Mouse (Mus musculus) hindbrain, postnatal 0 days (tissue): ENCODE results near the gene Edc3. TPM values are rescaled to one million over a fixed set of nuclear protein-coding genes. Genes with fewer than 3 reads are reported as not detected.

ENCODE experiments used
- ATAC-seq: fragments of 200-750 bp; cut with Nextera tagmentation; 2 replicates; pipeline ENCODE4 v1.8.0; 2017; ENCODE audit warnings: mild to moderate bottlenecking, moderate TSS enrichment, moderate library complexity
- DNase-seq: peaks from one replicate; pipeline ENCODE4 v3.0.0-alpha.2; 2015; ENCODE audit warnings: low spot score
- H3K27ac ChIP-seq: fragments of 300-500 bp; sonication (generic); 2 replicates; pipeline ENCODE4 v1.5.1; 2014; ENCODE audit warnings: mild to moderate bottlenecking
- H3K27me3 ChIP-seq: fragments of 300-500 bp; sonication (generic); 2 replicates; pipeline ENCODE4 v1.6.1; 2014; ENCODE audit warnings: low read length, mixed read lengths; ENCODE audit not compliant: insufficient read depth
- H3K36me3 ChIP-seq: fragments of 300-500 bp; sonication (generic); 2 replicates; pipeline ENCODE4 v1.6.1; 2014; ENCODE audit warnings: low read length, mixed read lengths; ENCODE audit not compliant: insufficient read depth
- H3K4me1 ChIP-seq: fragments of 300-500 bp; sonication (generic); 2 replicates; pipeline ENCODE4 v1.6.1; 2014; ENCODE audit warnings: antibody characterized with exemption, low read length, mixed read lengths; ENCODE audit not compliant: insufficient read depth
- H3K4me2 ChIP-seq: fragments of 300-500 bp; sonication (generic); 2 replicates; pipeline ENCODE4 v1.6.1; 2014; ENCODE audit warnings: low read depth, mild to moderate bottlenecking, low read length, moderate library complexity, mixed read lengths
- H3K4me3 ChIP-seq: fragments of 300-500 bp; sonication (generic); 2 replicates; pipeline ENCODE4 v1.5.1; 2014; ENCODE audit warnings: low read length
- H3K9ac ChIP-seq: fragments of 300-500 bp; sonication (generic); replicated peaks from 2 replicates; pipeline ENCODE4 v1.6.1; 2014; ENCODE audit warnings: mild to moderate bottlenecking, low read length, moderate library complexity, mixed read lengths
- H3K9me3 ChIP-seq: fragments of 300-500 bp; sonication (generic); 2 replicates; pipeline ENCODE4 v1.6.1; 2016; ENCODE audit warnings: low read length, mixed read lengths
- CTCF ChIP-seq: IDR thresholded peaks from 2 replicates; pipeline ENCODE4 v1.5.1; 2016; ENCODE audit warnings: antibody characterized with exemption, control low read depth, low read depth
- WGBS: fragments of 180-500 bp; shearing (Covaris S2); extraction: QIAGEN DNeasy Blood & Tissue Kit; methylation state at CpG from one replicate; pipeline ENCODE4 v1.1.7; 2014; 5-methylcytosine and 5-hydroxymethylcytosine counted together
- polyA plus RNA-seq: library from polyadenylated mRNA; unstranded; fragments of >200 nt; fragmentation: Nextera tagmentation; extraction: Ambion mirVana; gene quantifications from 2 replicates; pipeline ENCODE4 v1.2.1, GENCODE M21; 2015
- total RNA-seq: library from RNA; depleted of rRNA; stranded (reverse); fragments of >200 nt; gene quantifications from 2 replicates; pipeline ENCODE4 v1.2.3, GENCODE M21; 2014

Edc3 gene
- total and polyA plus RNA-seq, 2 experiments from 2014 or later, result 10.2 to 25.4 TPM

- 77% methylated on average over 3 of the region's 3 CpGs for WGBS
- H3K4me2 ChIP-seq, result no peak overlapping the region
- no peak overlapping the region for H3K9ac ChIP-seq
- no peaks in the 10 kb centered on the region for H3K9me3 ChIP-seq
- DNase-seq (no peak), ATAC-seq (no peak)
- H3K27me3 ChIP-seq, result no peaks in the 10 kb centered on the region
- TF ChIP-seq CTCF, result no peak
- H3K4me3 ChIP-seq, result no peak overlapping the region
- H3K27ac ChIP-seq, result no peak overlapping the region
- no peaks in the 10 kb centered on the region for H3K36me3 ChIP-seq
- no peaks in the 10 kb centered on the region for H3K4me1 ChIP-seq
Observed at GRCm38 (mm10) chr9:57667136-57667535, 41.2 kb upstream of the Edc3 start.

- ATAC-seq (no peak), DNase-seq (no peak)
- Histone ChIP-seq H3K4me1 (no peaks in the 10 kb centered on the region), H3K9ac (no peak overlapping the region), H3K27ac (no peak overlapping the region), H3K9me3 (no peaks in the 10 kb centered on the region), H3K36me3 (no peaks in the 10 kb centered on the region), H3K4me2 (no peak overlapping the region), H3K4me3 (no peak overlapping the region), H3K27me3 (no peaks in the 10 kb centered on the region)
- 61% methylated on average over 11 of the region's 11 CpGs for WGBS
- TF ChIP-seq CTCF, result no peak
Observed at GRCm38 (mm10) chr9:57667817-57668216, 40.5 kb upstream of the Edc3 start.

- Histone ChIP-seq H3K9me3 (no peaks in the 10 kb centered on the region), H3K27me3 (no peaks in the 10 kb centered on the region), H3K4me3 (no peak overlapping the region), H3K27ac (no peak overlapping the region), H3K4me1 (no peaks in the 10 kb centered on the region), H3K36me3 (no peaks in the 10 kb centered on the region), H3K4me2 (no peak overlapping the region), H3K9ac (no peak overlapping the region)
- 54% methylated on average over 1 of the region's 1 CpGs for WGBS
- ATAC-seq (no peak), DNase-seq (no peak)
- TF ChIP-seq CTCF, result no peak
Observed at GRCm38 (mm10) chr9:57668277-57668676, 40.1 kb upstream of the Edc3 start.

DNA sequence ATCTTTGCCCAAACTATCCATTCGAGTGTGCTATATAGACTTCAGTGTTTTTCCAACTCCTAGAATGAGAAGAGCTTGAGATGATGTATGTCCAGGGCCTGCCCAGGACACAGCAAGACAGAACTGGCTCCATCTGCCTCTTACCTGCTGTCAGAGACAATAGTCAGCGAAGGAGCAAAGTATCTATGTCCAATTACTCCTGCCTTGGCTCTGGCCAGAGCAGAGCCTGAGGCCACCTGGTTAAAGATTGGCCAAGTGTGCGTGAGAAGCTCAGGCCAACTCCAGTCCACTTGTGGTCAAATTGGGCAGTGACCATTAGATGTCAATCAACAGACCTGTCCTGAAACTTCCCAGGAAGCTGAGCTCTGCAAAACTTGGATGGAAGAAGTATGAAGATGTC lies 38.8 kb upstream of the Edc3 start:
- 78% methylated on average over 3 of the region's 3 CpGs for WGBS
- ATAC-seq (no peak), DNase-seq (no peak)
- H3K4me1 ChIP-seq, result no peaks in the 10 kb centered on the region
- no peak overlapping the region for H3K4me2 ChIP-seq
- H3K4me3 ChIP-seq, result no peak overlapping the region
- no peaks in the 10 kb centered on the region for H3K9me3 ChIP-seq
- no peaks in the 10 kb centered on the region for H3K36me3 ChIP-seq
- H3K27ac ChIP-seq, result no peak overlapping the region
- H3K9ac ChIP-seq, result no peak overlapping the region
- no peak for TF ChIP-seq CTCF
- H3K27me3 ChIP-seq, result no peaks in the 10 kb centered on the region

GRCm38 (mm10) chr9:57671037-57671436 lies 37.3 kb upstream of the Edc3 start:
- Histone ChIP-seq H3K4me1 (no peaks in the 10 kb centered on the region), H3K36me3 (no peaks in the 10 kb centered on the region), H3K9ac (no peak overlapping the region), H3K4me2 (no peak overlapping the region), H3K27ac (no peak overlapping the region), H3K27me3 (no peaks in the 10 kb centered on the region), H3K4me3 (no peak overlapping the region), H3K9me3 (no peaks in the 10 kb centered on the region)
- ATAC-seq (no peak), DNase-seq (no peak)
- whole genome bisulfite sequencing, result 90% methylated on average over 4 of the region's 4 CpGs
- TF ChIP-seq CTCF, result no peak

DNA sequence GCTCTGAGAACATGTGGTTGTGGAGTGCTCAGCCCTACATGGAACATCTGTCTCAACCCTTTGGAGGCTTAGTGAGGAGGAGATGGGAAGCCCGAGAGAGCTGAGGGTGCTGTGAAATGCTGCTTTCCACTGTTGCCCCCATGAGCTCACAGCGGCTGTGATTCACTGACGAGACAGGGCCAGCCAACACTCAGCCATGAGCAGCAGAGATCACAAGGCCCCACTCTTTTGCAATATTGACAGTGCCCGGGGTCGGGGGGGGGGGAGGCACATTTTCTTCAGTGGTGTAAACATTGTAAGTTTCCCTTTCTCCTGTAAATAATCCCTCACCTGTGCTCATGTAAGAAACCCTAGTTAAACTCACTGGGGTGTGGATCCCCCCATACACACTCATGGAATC lies 36.8 kb upstream of the Edc3 start:
- ATAC-seq (no peak), DNase-seq (no peak)
- no peak overlapping the region for H3K9ac ChIP-seq
- H3K9me3 ChIP-seq, result no peaks in the 10 kb centered on the region
- no peak overlapping the region for H3K27ac ChIP-seq
- TF ChIP-seq CTCF, result no peak
- H3K36me3 ChIP-seq, result no peaks in the 10 kb centered on the region
- no peaks in the 10 kb centered on the region for H3K27me3 ChIP-seq
- 87% methylated on average over 5 of the region's 5 CpGs for WGBS
- no peaks in the 10 kb centered on the region for H3K4me1 ChIP-seq
- H3K4me3 ChIP-seq, result no peak overlapping the region
- H3K4me2 ChIP-seq, result no peak overlapping the region

DNA sequence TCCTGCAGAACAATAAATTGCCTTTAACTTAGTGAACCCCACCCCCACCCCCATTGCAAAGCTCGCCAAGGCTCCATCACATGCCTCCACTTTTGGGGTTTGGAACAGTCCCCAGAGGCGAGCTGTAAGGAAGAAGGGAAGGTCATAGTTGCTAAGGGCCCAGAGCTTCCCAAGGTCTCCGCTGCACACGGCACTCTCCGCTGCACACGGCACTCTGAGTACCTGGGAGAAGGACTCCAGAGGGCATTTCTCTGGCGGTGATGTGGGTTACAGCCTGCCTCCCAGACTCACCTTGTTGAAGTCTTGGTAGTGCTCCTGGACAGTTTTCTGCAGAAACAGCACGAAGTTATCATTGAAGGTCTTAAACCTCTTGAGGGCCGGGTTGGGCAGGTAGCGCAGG lies 26.9 kb upstream of the Edc3 start:
- Histone ChIP-seq H3K27ac (no peak overlapping the region), H3K4me1 (no peaks in the 10 kb centered on the region), H3K4me3 (no peak overlapping the region), H3K27me3 (no peaks in the 10 kb centered on the region), H3K9me3 (no peaks in the 10 kb centered on the region), H3K9ac (no peak overlapping the region), H3K4me2 (no peak overlapping the region), H3K36me3 (no peaks in the 10 kb centered on the region)
- DNase-seq, result no peak
- no peak for ATAC-seq
- 85% methylated on average over 10 of the region's 10 CpGs for WGBS
- TF ChIP-seq CTCF, result no peak
